Mouse (Mus musculus) erythroblast, adult 5-6 weeks (primary cell): ENCODE results near the gene Orc2. TPM values are rescaled to one million over a fixed set of nuclear protein-coding genes. Genes with fewer than 3 reads are reported as not detected.

Experiments
- ATAC-seq: replicated peaks from 2 replicates; pipeline ENCODE4 v1.8.0; 2016; ENCODE audit warnings: moderate number of reproducible peaks, mild to moderate bottlenecking, moderate TSS enrichment, inconsistent platforms; ENCODE audit not compliant: poor library complexity, low FRiP score, severe bottlenecking
- total RNA-seq, 2 experiments: library from RNA; stranded (forward) in 1 of 2; stranded (reverse) in 1 of 2; fragments of 150-400 nt in 1 of 2; fragments of 200-764, 138-1000 nt in 1 of 2; gene quantifications; 2 replicates each; pipeline versions ENCODE4 v1.2.3 to v1.2.4; 2015 to 2017; ENCODE audit warnings: low replicate concordance in 2 of 2

Gene Orc2
- total RNA-seq, 2 experiments from 2014 or later = 9.8 to 22.0 TPM

GRCm38 (mm10) chr1:58444691-58445090 lies 60.2 kb downstream of the Orc2 start:
- no peak for ATAC-seq

DNA sequence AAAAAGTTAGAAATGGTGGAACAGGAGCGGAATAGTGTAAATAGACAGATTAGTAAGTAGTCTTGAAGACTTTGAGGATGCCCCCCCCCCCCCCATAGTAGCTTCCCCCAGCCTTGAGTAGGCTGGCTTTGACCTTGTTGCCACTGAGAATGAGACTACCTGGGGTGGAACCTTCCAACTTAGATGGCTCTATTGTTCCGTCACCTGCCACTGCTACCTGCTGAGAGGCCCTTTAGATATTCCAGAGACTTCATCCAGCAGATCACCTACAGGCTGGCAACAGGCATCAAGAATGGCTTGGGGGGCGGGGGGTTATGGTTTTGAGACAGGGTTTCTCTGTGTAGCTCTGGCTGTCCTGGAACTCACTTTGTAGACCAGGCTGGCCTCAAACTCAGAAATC lies 80.4 kb downstream of the Orc2 start:
- ATAC-seq = no peak

GRCm38 (mm10) chr1:58423371-58424248 lies 81.3 kb downstream of the Orc2 start, which contains the start of gene Clk1:
Gene Clk1 (minus strand): TSS chr1:58424066.
- ATAC-seq = peak; percentile 91

GRCm38 (mm10) chr1:58422879-58423278 lies 82.0 kb downstream of the Orc2 start:
- peak; percentile 80 for ATAC-seq

DNA sequence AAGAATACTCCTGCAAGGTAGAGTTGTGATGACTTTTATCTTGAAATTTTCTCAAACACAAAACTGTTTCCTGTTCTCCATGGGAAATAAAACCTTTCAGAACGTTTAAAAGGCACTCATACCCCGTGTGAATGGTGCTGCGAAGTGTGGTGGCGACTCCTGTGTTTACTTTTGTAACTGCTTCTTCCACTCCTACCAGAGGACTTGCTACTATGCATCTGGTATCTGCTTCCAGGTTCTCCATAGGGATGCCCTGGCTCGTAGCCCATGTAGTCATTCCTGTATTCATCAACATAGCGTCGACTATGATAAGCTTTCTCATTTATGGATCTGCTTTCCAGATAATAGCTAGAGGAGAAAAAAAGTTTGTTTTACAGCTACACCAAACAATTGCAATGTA lies 83.9 kb downstream of the Orc2 start:
- ATAC-seq = no peak

DNA sequence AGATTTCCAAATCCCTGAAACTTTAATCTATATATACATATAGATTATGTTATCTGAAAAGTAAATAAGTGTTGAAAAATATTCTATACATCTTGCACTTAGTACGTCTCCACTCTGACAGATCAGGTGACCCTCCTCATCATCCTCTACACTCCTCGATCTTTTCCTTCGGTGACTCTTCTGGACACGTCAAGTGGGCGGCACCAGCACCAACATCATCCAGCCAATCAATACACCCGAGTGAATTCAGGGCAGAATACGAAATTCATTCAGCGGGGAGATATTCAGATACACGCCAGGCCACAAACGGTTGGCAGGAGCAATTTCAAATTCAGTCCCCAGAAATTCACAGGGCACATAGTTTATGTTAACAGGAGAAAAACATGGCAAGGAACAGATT lies 84.9 kb downstream of the Orc2 start:
- ATAC-seq = no peak

- no peak for ATAC-seq
Measured at GRCm38 (mm10) chr1:58416048-58416447, 88.9 kb downstream of the Orc2 start.

DNA sequence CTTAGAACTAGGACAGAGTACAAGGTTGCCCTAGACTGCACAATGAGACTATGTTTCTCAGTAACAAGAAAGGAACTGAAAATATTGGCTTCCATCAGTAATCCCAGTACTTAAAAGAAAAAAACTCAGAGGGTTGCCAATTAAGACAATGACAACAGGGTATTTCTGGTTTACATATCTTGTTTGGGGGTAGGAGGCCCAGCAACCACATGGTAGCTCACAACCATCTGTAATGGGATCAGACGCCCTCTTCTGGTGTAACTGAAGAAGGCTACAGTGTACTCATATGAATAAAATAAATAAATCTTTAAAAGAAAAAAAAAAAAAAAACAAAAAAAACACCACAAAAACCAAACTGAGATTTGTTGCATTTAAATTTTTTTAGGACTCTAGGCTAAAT lies 89.5 kb downstream of the Orc2 start:
- ATAC-seq = no peak

Other genes with a start within 250 kb of the Orc2 start
- not detected in 2 replicates for gene Aox2, start 226.8 kb downstream of the Orc2 start, total RNA-seq (2015; ENCODE audit: low replicate concordance)
- gene Aox2, start 226.8 kb downstream of the Orc2 start, total RNA-seq (2017; ENCODE audit: low replicate concordance) = not detected in 2 replicates
- 53.8 and 57.5 TPM in 2 replicates for gene Bzw1, start 112.2 kb downstream of the Orc2 start, total RNA-seq (2015; ENCODE audit: low replicate concordance)
- 43.8 and 48.4 TPM in 2 replicates for gene Bzw1, start 112.2 kb downstream of the Orc2 start, total RNA-seq (2017; ENCODE audit: low replicate concordance)
- gene Clk1, start 81.0 kb downstream of the Orc2 start, total RNA-seq (2015; ENCODE audit: low replicate concordance) = 1,350 and 1,470 TPM in 2 replicates
- 1,532 and 1,795 TPM in 2 replicates for gene Clk1, start 81.0 kb downstream of the Orc2 start, total RNA-seq (2017; ENCODE audit: low replicate concordance)
- gene Nif3l1, start 60.0 kb downstream of the Orc2 start, total RNA-seq (2015; ENCODE audit: low replicate concordance) = 0.77 and 13.4 TPM in 2 replicates
- gene Nif3l1, start 60.0 kb downstream of the Orc2 start, total RNA-seq (2017; ENCODE audit: low replicate concordance) = 5.0 and 8.9 TPM in 2 replicates
- gene Ppil3, start 59.6 kb downstream of the Orc2 start, total RNA-seq (2015; ENCODE audit: low replicate concordance) = 15.6 and 18.4 TPM in 2 replicates
- gene Ppil3, start 59.6 kb downstream of the Orc2 start, total RNA-seq (2017; ENCODE audit: low replicate concordance) = 7.2 and 13.4 TPM in 2 replicates
- gene Fam126b, start 81.2 kb upstream of the Orc2 start, total RNA-seq (2015; ENCODE audit: low replicate concordance) = 3.8 and 5.4 TPM in 2 replicates
- 4.7 and 4.9 TPM in 2 replicates for gene Fam126b, start 81.2 kb upstream of the Orc2 start, total RNA-seq (2017; ENCODE audit: low replicate concordance)
- 42.4 and 43.4 TPM in 2 replicates for gene Ndufb3, start 81.3 kb upstream of the Orc2 start, total RNA-seq (2015; ENCODE audit: low replicate concordance)
- gene Ndufb3, start 81.3 kb upstream of the Orc2 start, total RNA-seq (2017; ENCODE audit: low replicate concordance) = 8.7 and 18.5 TPM in 2 replicates
- not detected in 2 replicates for gene Als2cr12, start 190.9 kb upstream of the Orc2 start, total RNA-seq (2015; ENCODE audit: low replicate concordance)
- not detected in 2 replicates for gene Als2cr12, start 190.9 kb upstream of the Orc2 start, total RNA-seq (2017; ENCODE audit: low replicate concordance)
- gene Cflar, start 206.4 kb upstream of the Orc2 start, total RNA-seq (2015; ENCODE audit: low replicate concordance) = 10.4 and 14.2 TPM in 2 replicates
- 16.4 and 26.2 TPM in 2 replicates for gene Cflar, start 206.4 kb upstream of the Orc2 start, total RNA-seq (2017; ENCODE audit: low replicate concordance)